Mouse (Mus musculus) adrenal gland, postnatal 36 days (tissue): ENCODE results near the gene Aass. TPM values are rescaled to one million over a fixed set of nuclear protein-coding genes. Genes with fewer than 3 reads are reported as not detected.
"Not testable (repeated sequence)": the region's sequence is repeated elsewhere in the genome, so short reads cannot be mapped to it uniquely, and the experiment has no call there.

Source experiments
- DNase-seq, 2 experiments: peaks; one replicate each; pipeline ENCODE4 v3.0.0; 2021; ENCODE audit warnings: mixed read lengths in 1 of 2
- long read RNA-seq, 2 experiments: library from polyadenylated mRNA; stranded (forward); transcript quantifications; one replicate each; pipeline ENCODE4 v2.0.0; 2021; ENCODE audit warnings: borderline sequencing depth in 2 of 2
- total RNA-seq, 2 experiments: library from RNA; stranded (reverse); gene quantifications; 2 replicates each; pipeline ENCODE4 v1.2.3; 2021

Gene Aass
- 1 to 10 TPM in 1 of 2 experiments, under 1 TPM in 1; 0.30 to 4.1 TPM for total RNA-seq
- long read RNA-seq, experiment 1, partial matches to known transcripts: 1 of 2 reads
- long read RNA-seq, experiment 1, other reads (novel, unspliced or antisense): 0 of 2 reads
- long read RNA-seq, experiment 2: 0 reads

DNA sequence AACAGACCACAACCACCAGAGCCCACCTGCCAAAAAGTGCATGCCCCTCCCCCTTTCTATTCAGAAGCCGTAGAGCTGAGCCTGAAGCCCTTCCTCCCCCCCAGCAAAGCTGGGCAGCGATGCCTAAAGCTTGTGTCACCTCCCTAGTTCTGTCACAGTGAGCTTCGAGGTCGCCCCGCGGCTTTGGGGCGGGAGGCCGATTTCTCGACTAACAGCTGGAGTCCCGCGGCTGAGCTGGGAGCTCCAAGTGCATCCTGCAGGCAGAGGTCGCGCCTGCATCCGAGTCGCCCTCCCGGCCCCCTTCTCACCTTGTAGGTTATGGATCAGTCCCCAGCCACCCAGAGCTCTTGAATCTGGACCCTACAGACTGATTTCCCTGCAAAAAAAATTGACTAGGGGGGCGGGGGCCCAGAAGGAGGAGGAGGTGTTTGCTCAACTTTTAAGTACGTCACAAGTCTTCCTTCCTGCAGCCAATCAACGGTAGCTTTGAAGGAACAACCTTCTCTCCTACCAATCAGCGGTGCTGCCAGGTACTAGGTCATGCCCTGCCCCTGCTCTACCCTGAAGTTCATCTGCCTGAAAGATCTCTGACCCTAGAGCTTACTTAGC is at the start of gene Aass:
TSS of gene Aass (minus strand) at position 414 of the 609 bp plus-strand sequence.
- DNase-seq: peak; percentile 53 to 70

DNA sequence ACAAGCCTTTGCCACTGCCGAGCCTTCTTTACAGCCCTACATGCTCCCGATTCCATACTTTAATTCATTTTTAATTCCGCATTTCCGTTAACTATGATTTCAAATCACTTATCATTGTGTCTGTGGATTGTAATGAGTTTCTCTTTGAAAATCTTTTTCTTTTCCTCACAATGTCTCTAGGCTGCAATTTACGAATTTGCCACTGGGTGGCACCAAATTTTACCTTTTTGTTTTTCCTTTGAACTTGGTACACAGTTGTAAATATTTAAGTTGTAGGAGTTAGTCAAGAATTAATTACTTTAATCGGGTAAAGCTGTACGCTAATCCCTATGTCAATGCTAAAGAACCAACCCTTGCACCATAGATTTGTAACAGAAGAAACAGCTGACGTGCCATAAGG is 47.3 kb upstream of the Aass start:
- peak; percentile 24 to 59 for DNase-seq

DNA sequence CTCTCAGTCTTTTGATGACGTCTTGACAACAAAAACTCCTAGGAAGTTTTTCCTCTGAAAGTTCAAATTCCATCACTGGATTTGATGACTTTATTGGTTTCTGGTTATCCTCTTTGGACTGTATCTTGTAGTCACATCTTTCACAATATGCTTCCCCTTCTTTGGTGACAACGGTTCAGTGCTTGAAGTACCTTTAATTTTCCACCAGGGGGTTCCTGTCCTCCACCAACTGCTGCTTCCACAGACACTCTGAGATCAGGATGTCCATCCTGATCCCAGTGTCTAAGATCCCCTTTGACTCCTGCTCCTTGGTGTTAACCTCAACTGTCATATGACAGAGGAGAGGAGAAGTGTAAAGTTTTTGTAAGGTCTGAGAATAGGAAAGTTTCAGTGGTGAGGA is 31.0 kb upstream of the Aass start:
- not testable (repeated sequence) for DNase-seq

DNA sequence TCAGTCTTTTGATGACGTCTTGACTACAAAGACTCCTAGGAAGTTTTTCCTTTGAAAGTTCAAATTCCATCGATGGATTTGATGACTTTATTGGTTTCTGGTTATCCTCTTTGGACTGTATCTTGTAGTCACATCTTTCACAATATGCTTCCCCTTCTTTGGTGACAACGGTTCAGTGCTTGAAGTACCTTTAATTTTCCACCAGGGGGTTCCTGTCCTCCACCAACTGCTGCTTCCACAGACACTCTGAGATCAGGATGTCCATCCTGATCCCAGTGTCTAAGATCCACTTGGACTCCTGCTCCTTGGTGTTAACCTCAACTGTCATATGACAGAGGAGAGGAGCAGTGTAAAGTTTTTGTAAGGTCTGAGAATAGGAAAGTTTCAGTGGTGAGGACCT is 23.6 kb upstream of the Aass start:
- not testable (repeated sequence) for DNase-seq

DNA sequence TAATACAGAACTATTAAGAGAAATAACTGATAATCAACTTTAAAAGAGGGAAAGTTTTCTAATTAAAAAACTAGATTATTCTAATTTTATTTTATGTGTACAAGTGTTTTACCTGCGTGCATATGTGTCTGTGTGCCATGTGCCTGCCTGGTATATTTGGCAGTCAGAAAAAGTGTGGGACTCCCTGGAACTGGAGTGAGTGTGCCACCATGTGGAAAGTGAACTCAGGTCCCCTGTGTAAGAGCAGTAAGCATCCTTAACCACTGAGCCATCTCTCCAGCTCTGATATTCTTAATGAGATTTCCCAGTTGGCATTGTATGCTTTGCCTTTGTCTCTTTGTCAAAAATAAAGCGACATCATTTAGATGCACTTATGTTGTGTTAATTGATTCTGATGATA is 20.3 kb upstream of the Aass start:
- no peak for DNase-seq

DNA sequence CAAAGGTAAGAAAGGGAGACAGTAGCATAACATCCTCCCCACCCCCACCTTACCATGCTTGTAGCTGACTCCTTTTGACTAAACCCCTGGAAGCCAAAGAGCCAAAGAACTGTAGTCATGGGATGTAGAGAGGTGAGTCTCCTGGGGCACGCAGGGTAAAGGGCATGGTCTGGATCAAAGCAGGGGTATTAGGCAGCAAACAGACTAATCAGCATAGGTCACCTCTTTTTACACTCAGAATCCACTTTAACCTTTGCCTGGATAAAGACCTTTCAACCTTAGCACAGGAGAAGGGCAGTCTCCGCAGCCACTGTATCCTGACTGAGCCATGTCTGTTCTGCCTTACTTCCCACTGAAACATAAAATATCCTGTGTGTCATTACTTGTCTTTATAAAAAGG is 14.4 kb upstream of the Aass start:
- DNase-seq: no peak

DNA sequence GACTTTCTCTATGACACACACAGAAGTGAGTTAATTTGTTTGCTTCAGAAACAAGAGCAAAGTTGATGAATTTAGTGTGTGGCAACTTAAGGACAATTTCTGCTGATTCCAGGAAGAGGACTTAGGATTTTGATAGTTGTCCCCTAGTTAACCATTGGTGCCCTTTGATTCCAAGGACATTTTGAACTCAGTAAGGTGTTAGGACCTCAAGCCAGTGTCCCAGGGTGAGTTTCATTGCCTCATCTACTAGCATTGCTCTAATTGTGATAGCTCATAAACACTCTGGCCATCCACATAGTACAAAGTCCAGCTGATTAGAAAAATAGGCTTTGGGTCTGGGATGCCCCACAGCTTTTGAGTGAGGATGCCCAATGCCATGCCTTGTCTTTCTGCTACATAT is 11.2 kb upstream of the Aass start:
- no peak for DNase-seq

DNA sequence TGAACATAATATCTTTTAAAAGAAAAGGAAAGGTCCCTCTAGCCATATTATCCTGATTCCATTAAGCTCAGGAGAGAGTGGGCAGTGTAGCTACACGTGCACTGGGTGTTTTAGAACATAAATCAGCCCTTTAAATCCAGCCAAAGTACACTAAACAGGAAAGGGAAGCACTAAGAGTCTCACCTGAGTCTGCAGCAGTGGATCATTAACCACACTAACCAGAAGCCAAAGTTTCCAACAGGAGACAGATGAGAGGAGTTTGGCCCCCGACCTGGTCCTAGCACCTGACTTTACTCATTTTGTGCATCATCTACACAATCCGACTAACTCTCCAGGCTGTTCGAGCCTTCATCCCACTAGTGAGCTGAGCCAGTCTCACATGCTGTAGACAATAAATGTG is 1.8 kb downstream of the Aass start:
- DNase-seq: no peak

DNA sequence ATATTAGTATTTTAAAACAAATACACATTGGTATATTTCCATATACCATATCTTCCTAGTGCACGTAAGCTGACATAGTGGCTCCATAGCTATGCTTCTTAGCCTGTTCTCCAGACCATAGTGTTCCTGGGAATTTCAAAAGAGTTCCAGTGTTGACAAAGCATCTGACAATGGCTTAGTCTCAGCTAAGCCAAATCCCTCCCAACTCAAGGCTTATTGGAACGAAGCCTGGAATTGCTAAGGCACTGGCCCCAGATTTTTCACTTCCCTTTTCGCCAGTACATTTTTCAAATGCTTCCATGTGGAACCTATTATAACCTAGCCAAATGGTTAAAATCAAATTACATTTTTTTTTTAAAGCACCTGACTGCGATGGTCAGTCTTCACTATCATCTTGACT is 3.6 kb downstream of the Aass start:
- DNase-seq: no peak

DNA sequence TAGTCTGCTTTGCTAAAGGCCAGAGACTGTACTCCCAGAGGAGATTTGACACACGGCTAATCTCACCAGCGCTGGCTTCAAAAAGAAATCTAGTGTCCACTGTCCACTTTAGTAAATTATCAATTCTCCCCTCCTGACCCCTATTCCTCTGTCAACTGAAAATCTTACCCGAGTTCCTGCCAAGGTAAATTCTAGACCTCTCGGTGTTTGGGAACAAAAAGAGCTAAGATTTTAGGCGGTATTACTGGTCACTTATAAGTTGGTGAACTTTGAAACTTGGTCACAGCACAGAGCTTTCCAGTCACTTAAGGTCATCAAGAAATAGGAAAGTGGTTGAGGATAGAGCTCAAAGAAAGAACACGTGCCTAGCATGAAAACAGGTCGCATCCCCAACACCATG is 6.1 kb downstream of the Aass start:
- no peak for DNase-seq

DNA sequence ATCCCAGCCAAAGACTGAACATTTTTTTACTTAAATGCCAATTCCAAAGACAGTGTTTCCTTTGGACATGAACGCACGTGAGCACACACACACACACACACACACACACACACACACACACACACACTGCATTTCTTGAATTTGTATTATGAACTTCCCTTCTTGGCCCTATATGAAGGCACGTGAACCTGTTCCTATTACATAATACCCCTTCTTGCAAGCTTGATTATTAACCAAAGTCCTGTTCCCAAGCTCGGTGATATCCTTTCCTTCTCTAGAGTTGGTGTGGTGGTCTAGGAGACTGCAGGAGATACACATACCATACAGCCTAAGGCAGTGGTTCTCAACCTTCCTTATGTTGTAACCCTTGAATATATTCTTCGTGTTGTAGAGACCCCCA is 7.0 kb downstream of the Aass start:
- no peak for DNase-seq

DNA sequence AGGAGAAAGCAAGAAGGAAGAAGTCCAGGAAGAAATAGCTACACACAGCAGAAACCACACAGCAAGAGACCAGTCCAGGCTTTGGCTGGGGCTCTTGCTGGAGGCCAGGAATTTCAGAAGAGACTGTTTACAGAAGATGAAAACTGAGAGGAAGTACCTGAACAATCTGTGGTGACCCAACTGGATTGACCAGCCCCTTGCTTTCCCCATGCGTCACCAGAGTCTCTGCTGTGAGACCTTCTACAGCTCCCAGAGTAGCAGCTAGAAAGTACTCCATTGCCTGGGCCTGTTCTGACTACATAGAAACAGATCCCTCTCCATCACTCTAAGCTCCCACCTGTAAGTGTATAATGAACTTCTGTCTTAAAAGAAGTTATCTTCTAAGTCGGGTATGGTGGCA is 8.0 kb downstream of the Aass start:
- no peak for DNase-seq

DNA sequence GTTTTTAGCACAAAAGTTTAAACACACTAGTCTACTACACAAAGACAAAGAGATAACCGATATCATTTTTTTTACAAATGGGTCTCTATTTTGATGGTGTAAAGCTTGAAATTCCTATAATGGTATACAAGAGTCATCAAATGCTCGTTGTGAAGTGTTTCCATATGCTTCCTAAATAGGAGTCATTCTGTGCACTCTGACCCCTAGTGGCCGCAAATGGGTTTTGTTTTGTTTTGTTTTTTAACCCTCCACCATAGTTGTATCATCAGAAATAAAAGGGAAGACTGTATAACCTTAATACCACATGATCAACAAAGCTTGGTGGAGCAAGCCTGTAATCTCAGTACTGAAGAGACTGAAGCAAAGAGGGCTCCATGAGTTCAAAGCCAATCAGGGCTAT is 9.9 kb downstream of the Aass start:
- peak in 1 of 2 experiments; percentile 23 for DNase-seq

DNA sequence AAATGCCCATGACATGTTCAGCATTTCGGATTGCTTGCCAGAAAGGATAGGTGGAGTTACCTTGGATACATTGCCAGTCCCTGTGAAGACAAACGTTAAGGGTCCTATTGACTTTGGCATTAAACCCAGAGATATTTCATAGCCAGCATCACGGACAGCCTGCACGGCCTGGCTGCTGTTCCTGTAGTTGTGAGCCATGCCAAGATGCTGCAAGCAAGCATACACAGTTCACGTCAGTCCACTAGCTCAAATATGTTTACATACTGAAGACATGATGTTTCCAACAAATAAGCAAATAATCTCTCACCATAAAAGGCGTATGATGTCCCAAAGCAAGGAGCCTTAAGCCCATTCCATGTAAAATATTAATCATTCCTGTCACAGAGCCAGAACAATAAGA is 18.0 kb downstream of the Aass start:
- DNase-seq: no peak

DNA sequence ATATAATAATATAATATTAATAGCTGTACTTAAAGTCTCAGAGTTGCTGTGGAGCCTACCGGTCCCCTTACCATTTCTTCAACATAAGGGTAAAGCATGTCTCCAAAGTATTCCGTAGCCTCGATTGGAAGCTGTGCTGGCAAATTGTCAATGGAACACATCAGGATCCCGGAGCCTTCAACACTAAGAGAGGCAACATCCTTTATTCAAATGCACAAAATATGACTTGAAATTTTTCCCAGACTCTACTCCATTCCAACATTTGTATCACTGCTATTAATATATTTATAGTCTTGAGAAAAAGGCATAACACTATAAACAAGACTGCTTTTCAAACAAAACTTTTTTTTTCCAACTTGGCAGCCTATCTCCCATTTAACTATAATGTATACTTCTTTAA is 25.7 kb downstream of the Aass start:
- DNase-seq: no peak

DNA sequence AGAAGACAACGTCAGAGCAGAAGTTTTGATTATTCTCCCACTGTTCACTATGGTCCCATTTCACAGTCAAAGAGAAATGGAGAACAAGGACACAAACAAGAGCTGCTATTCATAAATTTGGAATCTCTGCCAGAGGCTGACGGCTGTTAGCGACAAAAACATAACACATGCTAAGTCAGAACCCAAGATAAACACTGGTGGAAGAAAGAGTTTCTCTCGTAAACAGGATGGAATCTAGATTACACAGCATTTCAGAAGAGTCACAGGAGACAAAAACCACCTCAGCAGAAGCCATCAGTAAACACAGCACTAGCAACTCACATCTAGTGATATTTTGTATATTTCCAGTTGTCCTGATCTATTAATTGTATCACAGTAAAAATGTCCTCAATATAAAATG is 26.4 kb downstream of the Aass start:
- DNase-seq: no peak

DNA sequence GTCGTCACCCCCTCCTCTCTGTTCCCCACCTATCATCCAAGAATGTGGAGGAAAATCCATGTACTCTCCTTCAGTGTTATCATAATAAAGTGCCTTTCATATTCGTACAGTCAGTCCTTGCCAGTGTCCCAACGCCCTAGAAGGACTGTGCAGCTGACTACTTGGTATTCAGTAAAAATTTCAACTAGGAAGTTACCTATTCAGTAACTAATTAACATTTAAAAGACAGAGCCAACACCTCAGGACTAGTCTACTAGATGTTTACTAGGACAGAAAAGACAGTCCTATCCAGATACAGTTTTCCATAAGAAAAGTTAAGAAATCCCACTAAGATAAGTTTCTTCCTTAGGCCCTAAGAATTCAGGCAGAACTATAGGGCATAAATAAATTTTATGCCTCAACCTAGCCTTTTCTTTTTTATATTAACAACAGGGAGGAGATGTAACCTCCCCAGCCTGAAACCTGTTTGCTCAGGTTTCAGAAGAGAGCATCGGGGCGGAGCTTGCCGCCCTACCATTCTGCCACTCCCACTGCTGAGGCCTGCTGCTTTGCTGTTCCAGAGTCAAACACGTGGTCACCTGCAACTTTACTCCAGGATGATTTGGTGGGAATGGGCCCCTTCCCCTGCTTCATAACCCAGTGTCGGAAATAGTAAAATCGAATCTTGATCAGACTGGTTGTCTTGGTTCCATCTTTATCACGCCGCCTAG is 42.3 kb downstream of the Aass start:
- DNase-seq: not testable (repeated sequence)

DNA sequence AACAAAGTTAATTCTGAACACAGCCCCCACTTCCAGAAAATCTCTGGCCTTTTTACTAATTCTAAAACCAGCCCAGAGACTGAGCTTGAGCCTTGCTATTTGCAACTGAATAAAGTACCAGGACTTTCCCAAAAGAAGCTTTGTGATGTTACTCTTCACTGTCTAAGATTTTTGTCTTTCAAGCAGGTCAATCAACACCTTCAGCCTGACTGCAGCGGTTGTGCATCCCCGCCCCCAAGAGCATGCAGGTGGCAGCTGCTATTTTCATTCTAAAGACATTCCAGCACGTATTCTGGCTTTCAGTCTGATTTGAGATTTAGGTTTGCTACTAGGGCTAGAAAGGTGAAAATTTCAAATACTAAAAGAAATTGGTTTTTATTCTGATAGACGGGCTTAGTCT is 43.5 kb downstream of the Aass start:
- DNase-seq: not testable (repeated sequence)

DNA sequence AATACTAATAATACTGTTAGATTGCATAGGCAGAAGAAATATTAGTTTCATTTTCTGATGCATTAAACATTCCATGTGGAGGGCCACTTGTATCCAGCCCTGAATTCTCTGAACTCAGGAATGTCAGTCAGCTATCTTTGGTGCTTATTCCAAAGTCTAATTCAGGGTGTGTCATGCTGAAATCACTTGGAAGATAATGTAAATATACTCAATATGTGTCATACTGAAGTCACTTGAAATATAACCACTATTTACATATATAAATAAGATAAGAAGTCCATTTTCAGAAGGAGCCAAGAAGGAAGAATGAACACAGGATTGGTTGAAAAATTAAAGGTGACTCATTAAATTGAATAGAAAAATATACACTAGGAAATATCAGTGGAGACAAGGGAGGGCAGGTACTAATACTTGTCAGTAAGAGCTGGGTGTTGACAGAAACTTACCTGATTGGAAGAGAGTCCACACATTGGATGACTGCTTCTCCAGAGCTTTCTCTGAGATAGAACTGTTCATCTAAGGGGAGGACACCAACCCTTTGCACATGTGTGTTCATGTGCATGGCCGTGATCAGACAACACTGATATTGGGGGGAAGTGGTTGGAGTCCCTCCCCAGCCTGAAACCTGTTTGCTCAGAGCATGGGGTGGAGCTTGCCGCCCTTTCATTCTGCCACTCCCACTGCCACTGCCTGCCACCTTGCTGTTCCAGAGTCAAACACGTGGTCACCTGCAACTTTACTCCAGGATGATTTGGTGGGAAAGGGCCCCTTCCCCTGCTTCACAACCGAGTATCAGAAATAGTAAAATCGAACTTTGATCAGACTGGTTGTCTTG is 48.0 kb downstream of the Aass start:
- DNase-seq: no peak

DNA sequence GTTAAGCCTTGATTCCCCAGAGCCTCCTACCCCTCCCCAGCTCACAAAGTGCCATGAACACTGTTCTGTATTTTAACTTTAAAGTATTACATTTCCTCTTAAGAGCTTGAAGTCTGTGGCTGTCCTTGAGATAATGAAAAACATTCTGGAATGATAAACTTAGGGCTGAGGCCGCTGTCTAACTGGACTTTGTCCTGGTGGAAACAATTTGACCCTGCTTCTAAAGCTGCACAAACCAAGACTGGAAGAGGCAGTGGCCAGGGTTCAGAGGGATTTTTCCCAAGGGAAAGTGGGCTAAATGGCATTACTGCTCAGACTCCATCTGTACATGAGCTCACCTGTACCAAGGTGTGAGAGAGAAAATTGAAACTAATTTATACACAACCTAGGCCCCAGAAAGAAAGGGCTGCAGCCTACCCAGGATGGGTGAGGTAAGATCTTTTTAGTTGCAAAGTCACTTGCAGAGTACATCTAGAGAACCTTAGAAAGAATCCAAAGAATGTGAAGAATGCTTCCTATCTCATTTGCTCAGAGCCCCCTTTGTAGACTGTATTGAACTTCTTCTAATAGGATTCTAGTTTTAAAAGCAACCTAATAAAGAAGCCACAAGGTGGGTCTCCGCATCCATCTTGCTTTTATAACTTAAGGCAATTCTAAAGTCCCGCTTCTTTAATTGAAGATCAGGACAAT is 52.6 kb downstream of the Aass start:
- no peak for DNase-seq

DNA sequence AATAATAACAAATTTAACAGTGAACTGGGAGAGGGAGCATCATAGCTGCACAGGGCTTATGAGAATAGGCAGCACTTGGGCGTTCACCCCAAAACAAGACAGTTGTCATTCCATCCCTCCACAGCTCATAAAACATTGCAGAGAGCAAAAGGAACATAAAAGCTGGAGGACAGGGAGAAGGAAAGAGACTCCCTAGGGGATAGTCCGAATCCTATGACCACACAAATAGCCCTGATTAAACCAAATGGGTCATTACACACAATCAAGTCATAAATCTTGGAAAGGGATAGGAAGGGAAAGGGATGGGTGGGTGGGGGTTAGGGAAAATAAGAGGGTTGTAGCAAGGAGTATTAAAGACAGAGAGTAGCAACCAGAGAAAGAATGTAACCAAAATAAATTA is 54.5 kb downstream of the Aass start:
- DNase-seq: no peak

DNA sequence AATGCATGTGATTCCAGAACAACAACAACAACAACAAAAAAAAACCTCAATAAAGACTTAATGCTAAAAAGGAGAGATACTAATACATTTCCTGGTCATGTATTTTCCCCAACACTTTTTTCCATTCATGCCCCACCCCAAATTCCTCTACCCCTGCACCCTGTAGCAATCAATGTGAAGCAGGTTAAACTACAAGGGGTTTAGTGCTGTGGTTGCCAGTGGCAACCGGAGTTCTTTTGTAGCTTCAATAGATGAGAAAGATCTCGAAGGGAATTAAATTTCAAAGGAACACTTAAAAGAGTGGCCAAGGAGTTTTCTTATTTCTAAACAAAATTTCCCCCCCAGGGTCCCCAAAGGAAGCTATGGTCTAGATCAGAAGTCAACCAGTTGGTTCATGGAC is 56.7 kb downstream of the Aass start:
- DNase-seq: no peak
